Mouse (Mus musculus): Measurements from ENCODE around the gene Cry2. TPM values are rescaled to one million over a fixed set of nuclear protein-coding genes. Genes with fewer than 3 reads are reported as not detected.

The Cry2 gene
- total RNA-seq, 1 experiment from 2014 or later = 12.6 TPM

- ATAC-seq (replicated peaks; ENCODE audit: low read depth, poor library complexity, severe bottlenecking) = no peak
Observed at GRCm38 (mm10) chr2:92391703-92392317, 42.0 kb downstream of the Cry2 start.

GRCm38 (mm10) chr2:92391116-92391515 is 42.7 kb downstream of the Cry2 start:
- ATAC-seq (replicated peaks; ENCODE audit: low read depth, poor library complexity, severe bottlenecking) = no peak

GRCm38 (mm10) chr2:92390206-92390930 is 43.5 kb downstream of the Cry2 start:
- ATAC-seq (replicated peaks; ENCODE audit: low read depth, poor library complexity, severe bottlenecking) = no peak

GRCm38 (mm10) chr2:92389645-92390044 is 44.2 kb downstream of the Cry2 start:
- no peak for ATAC-seq (replicated peaks; ENCODE audit: low read depth, poor library complexity, severe bottlenecking)

GRCm38 (mm10) chr2:92388891-92389641 is 44.8 kb downstream of the Cry2 start:
- ATAC-seq (replicated peaks; ENCODE audit: low read depth, poor library complexity, severe bottlenecking) = peak; percentile 42

- no peak for ATAC-seq (replicated peaks; ENCODE audit: low read depth, poor library complexity, severe bottlenecking)
Observed at GRCm38 (mm10) chr2:92388081-92388517, 45.7 kb downstream of the Cry2 start.

- ATAC-seq (replicated peaks; ENCODE audit: low read depth, poor library complexity, severe bottlenecking) = no peak
Observed at GRCm38 (mm10) chr2:92387646-92388045, 46.2 kb downstream of the Cry2 start.

GRCm38 (mm10) chr2:92386821-92387570 is 46.8 kb downstream of the Cry2 start:
- no peak for ATAC-seq (replicated peaks; ENCODE audit: low read depth, poor library complexity, severe bottlenecking)

GRCm38 (mm10) chr2:92385113-92386051 is 48.5 kb downstream of the Cry2 start:
- no peak for ATAC-seq (replicated peaks; ENCODE audit: low read depth, poor library complexity, severe bottlenecking)

- no peak for ATAC-seq (replicated peaks; ENCODE audit: low read depth, poor library complexity, severe bottlenecking)
Observed at GRCm38 (mm10) chr2:92384101-92384500, 49.7 kb downstream of the Cry2 start.

- ATAC-seq (replicated peaks; ENCODE audit: low read depth, poor library complexity, severe bottlenecking) = no peak
Observed at GRCm38 (mm10) chr2:92382759-92383158, 51.1 kb downstream of the Cry2 start.

- ATAC-seq (replicated peaks; ENCODE audit: low read depth, poor library complexity, severe bottlenecking) = no peak
Observed at GRCm38 (mm10) chr2:92381901-92382588, 51.8 kb downstream of the Cry2 start, which contains the start of gene 1700029I15Rik. Gene 1700029I15Rik, plus strand, starts transcription at chr2:92382538.

- no peak for ATAC-seq (replicated peaks; ENCODE audit: low read depth, poor library complexity, severe bottlenecking)
Observed at GRCm38 (mm10) chr2:92381161-92381560, 52.7 kb downstream of the Cry2 start.

- ATAC-seq (replicated peaks; ENCODE audit: low read depth, poor library complexity, severe bottlenecking) = no peak
Observed at GRCm38 (mm10) chr2:92380495-92381050, 53.3 kb downstream of the Cry2 start.

GRCm38 (mm10) chr2:92379783-92380494 is 53.9 kb downstream of the Cry2 start:
- no peak for ATAC-seq (replicated peaks; ENCODE audit: low read depth, poor library complexity, severe bottlenecking)

- no peak for ATAC-seq (replicated peaks; ENCODE audit: low read depth, poor library complexity, severe bottlenecking)
Observed at GRCm38 (mm10) chr2:92377320-92377719, 56.5 kb downstream of the Cry2 start.

GRCm38 (mm10) chr2:92376300-92376699 is 57.5 kb downstream of the Cry2 start:
- no peak for ATAC-seq (replicated peaks; ENCODE audit: low read depth, poor library complexity, severe bottlenecking)

- no peak for ATAC-seq (replicated peaks; ENCODE audit: low read depth, poor library complexity, severe bottlenecking)
Observed at GRCm38 (mm10) chr2:92375788-92376187, 58.1 kb downstream of the Cry2 start.
